Mouse (Mus musculus) CH12F3 (cell line): Measurements from ENCODE around the gene Itln1.

Experiments
- in situ Hi-C: fragments of 300-500 bp; cut with MboI; formaldehyde crosslinking; loops from 2 replicates; pipeline ENCODE4 v1.14.3; 2020; ENCODE audit warnings: low sequenced_read_pairs

Itln1 gene

DNA sequence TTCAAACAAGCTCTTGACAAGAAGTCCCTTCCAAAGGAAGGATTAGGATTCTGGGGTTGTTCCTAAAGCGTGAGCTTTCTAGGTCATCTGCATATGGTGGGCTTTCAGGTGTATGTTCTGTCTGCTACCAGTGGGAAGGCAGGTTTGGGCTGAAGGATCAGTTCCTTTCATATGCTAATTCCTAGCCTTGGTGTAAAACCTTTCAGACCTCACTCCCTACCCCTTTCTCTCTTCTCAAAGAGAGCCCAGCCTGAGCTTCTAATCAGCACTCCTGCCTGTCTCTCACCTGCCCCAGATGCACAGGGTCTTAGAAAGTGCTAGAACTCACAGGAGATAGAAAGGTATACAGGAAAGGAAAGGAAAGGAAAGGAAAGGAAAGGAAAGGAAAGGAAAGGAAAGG, 63.6 kb downstream of the Itln1 start:
- in situ Hi-C loops: loop anchor here (10.0 kb wide), 1 partner anchor 107 kb away; the partner anchor contains the start of gene Klhdc9

DNA sequence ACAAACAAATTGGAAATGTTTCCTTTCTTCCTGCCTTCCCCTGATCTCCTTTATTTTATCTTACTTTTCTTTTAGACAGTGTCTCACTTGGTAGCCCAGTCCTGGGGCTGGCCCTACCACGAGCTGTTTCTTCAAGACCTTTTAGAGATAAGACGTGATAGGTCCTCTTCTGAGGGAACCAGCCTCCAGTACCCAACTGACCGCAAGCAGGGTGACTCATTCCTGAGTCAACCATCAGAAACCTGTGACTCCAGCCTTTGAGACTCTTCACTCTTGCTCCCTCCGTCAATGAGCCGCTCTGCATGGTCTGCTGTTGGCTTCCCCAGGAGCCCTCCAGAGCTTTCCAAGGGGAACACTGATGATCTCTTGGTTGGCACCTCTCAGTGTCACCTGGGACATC, 64.2 kb downstream of the Itln1 start:
- in situ Hi-C loops: loop anchor here (10.0 kb wide), 1 partner anchor 106 kb away; the partner anchor contains the start of gene Klhdc9

- in situ Hi-C loops: loop anchor here (10.0 kb wide), 1 partner anchor 106 kb away; the partner anchor contains the start of gene Klhdc9
Measured at GRCm38 (mm10) chr1:171470371-171470871, 64.7 kb downstream of the Itln1 start.

DNA sequence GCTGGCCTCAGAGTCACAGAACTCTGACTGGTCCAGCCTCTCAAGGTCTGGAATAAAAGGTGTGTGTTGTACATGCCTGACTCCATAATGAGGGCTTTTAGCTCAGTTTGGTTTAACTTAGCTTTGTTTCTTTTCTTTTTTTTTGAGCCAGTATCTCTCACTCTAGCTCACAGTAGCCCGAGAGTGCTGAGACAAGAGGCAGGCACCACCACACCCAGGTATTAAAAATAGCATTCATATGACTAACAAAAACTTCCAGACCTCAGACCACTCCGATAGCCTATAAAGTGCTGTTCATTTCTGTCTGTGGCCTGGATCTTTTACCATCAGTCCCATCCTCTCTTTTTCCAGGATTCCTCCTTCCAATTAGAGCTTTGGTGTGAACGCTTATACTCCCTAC, 65.4 kb downstream of the Itln1 start:
- in situ Hi-C loops: loop anchor here (10.0 kb wide), 1 partner anchor 105 kb away; the partner anchor contains the start of gene Klhdc9
